Mouse (Mus musculus) ES-E14 (cell line): ENCODE measurements around the gene P3h2. TPM values are rescaled to one million over a fixed set of nuclear protein-coding genes. Genes with fewer than 3 reads are reported as not detected.

ENCODE experiments used
- DNase-seq: peaks from one replicate; pipeline ENCODE4 v3.0.0-alpha.2; 2013; ENCODE audit warnings: low read depth, low spot score
- H3K27ac ChIP-seq: 2 replicates; pipeline ENCODE4 v1.5.1; 2012; ENCODE audit warnings: low read depth, mild to moderate bottlenecking, low read length, moderate library complexity, mixed read lengths; ENCODE audit not compliant: poor library complexity, insufficient read depth, severe bottlenecking
- H3K36me3 ChIP-seq: 2 replicates; pipeline ENCODE4 v1.6.1; 2012; ENCODE audit warnings: mild to moderate bottlenecking, low read length, moderate library complexity, mixed read lengths; ENCODE audit not compliant: control insufficient read depth, poor library complexity, insufficient read depth, severe bottlenecking
- H3K4me1 ChIP-seq, 2 experiments: fragments of 150-350 bp in 1 of 2; sonication (generic) in 1 of 2; 2 replicates each; pipeline ENCODE4 v1.6.1; 2012; ENCODE audit warnings: low read length in 2 of 2, mild to moderate bottlenecking in 1 of 2, mixed read lengths in 1 of 2; ENCODE audit not compliant: control insufficient read depth in 2 of 2, insufficient read depth in 2 of 2, poor library complexity in 1 of 2
- H3K4me3 ChIP-seq, 2 experiments: fragments of 150-350 bp in 1 of 2; sonication (generic) in 1 of 2; 2 replicates each; pipeline ENCODE4 v1.5.1; 2012; ENCODE audit warnings: low read length in 2 of 2, low read depth in 1 of 2, mild to moderate bottlenecking in 1 of 2, mixed read lengths in 1 of 2; ENCODE audit not compliant: insufficient read depth in 1 of 2, poor library complexity in 1 of 2, severe bottlenecking in 1 of 2
- H3K9ac ChIP-seq: 2 replicates; pipeline ENCODE4 v1.6.1; 2012; ENCODE audit warnings: low read depth, mild to moderate bottlenecking, low read length, mixed read lengths; ENCODE audit not compliant: poor library complexity, insufficient read depth, severe bottlenecking
- H3K9me3 ChIP-seq: fragments of 150-350 bp; sonication (generic); 2 replicates; pipeline ENCODE4 v1.6.1; 2012; ENCODE audit warnings: low read depth, mild to moderate bottlenecking, low read length; ENCODE audit not compliant: control insufficient read depth, insufficient read depth
- CHD2 ChIP-seq: IDR thresholded peaks from 2 replicates; pipeline ENCODE4 v1.6.1; 2014; ENCODE audit warnings: mild to moderate bottlenecking, low read depth, low read length, inconsistent platforms
- HCFC1 ChIP-seq: IDR thresholded peaks from 2 replicates; pipeline ENCODE4 v1.6.1; 2012; ENCODE audit warnings: low read length, inconsistent platforms, borderline replicate concordance; ENCODE audit not compliant: insufficient read depth
- MAFK ChIP-seq: IDR thresholded peaks from 2 replicates; pipeline ENCODE4 v1.6.1; 2014; ENCODE audit warnings: mild to moderate bottlenecking, low read depth, low read length, inconsistent platforms; ENCODE audit not compliant: insufficient read depth
- ZC3H11A ChIP-seq: IDR thresholded peaks from 2 replicates; pipeline ENCODE4 v1.6.1; 2012; ENCODE audit warnings: low read depth, mild to moderate bottlenecking, inconsistent platforms, low read length, borderline replicate concordance
- ZNF384 ChIP-seq: IDR thresholded peaks from 2 replicates; pipeline ENCODE4 v1.6.1; 2012; ENCODE audit warnings: low read depth, low read length, inconsistent platforms
- in situ Hi-C, 2 experiments: fragments of 600-800 bp; cut with MboI; formaldehyde crosslinking; loops; one replicate each; pipeline ENCODE4 v1.15.1; 2025; ENCODE audit warnings: low sequenced_read_pairs in 2 of 2, inconsistent platforms in 1 of 2; ENCODE audit not compliant: unreplicated experiment in 2 of 2
- total RNA-seq: library from RNA; depleted of rRNA; stranded (reverse); fragments of 300-350 nt; gene quantifications from 2 replicates; pipeline ENCODE4 v1.2.3, GENCODE M21; 2012

Gene P3h2
- total RNA-seq, 1 experiment, result 2.4 TPM

DNA sequence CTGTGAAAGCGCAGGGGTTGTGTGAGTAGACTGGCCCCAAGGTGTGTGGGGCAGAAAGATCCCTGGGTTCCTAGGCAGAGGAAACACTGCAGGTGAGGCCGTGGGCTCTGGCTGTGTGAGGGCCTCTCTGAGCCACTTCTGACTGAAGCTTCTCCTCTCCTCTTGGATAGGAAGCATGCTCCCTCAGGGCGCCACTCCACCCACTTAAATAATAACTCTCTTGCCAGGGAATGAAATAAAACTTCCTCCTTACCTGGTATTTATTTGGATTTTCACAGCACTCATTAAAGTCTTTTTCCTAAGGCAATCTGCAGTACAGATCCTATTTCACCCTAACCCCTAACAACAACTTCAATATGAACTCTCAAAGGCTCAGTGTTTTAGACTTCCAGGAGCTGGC, 151.0 kb downstream of the P3h2 start:
- Histone ChIP-seq H3K36me3 (no peaks in the 10 kb centered on the region), H3K9ac (no peak overlapping the region), H3K9me3 (no peaks in the 10 kb centered on the region), H3K4me1 (no peaks in the 10 kb centered on the region), H3K27ac (no peak overlapping the region), H3K4me3 (no peak overlapping the region)
- DNase-seq, result no peak
- TF ChIP-seq MAFK, result no peak
- no peak for TF ChIP-seq HCFC1
- no peak for TF ChIP-seq ZNF384
- no peak for TF ChIP-seq CHD2
- TF ChIP-seq ZC3H11A, result no peak
- in situ Hi-C loops, result no loop called here

GRCm38 (mm10) chr16:25953359-25953758, 152.2 kb downstream of the P3h2 start:
- in situ Hi-C loops, result no loop called here
- H3K9me3 ChIP-seq, result no peaks in the 10 kb centered on the region
- no peak overlapping the region for H3K27ac ChIP-seq
- DNase-seq, result no peak
- H3K9ac ChIP-seq, result no peak overlapping the region
- no peak overlapping the region for H3K4me3 ChIP-seq
- TF ChIP-seq HCFC1 (no peak), ZNF384 (no peak), MAFK (no peak), ZC3H11A (no peak), CHD2 (no peak)
- H3K4me1 ChIP-seq, result no peaks in the 10 kb centered on the region
- no peaks in the 10 kb centered on the region for H3K36me3 ChIP-seq

- TF ChIP-seq ZC3H11A, result no peak
- TF ChIP-seq HCFC1, result no peak
- no peaks in the 10 kb centered on the region for H3K4me1 ChIP-seq
- H3K9me3 ChIP-seq, result no peaks in the 10 kb centered on the region
- H3K27ac ChIP-seq, result no peak overlapping the region
- in situ Hi-C loops, result no loop called here
- no peak overlapping the region for H3K4me3 ChIP-seq
- no peak for DNase-seq
- H3K9ac ChIP-seq, result no peak overlapping the region
- no peaks in the 10 kb centered on the region for H3K36me3 ChIP-seq
Observed at GRCm38 (mm10) chr16:25952005-25952404, 153.6 kb downstream of the P3h2 start.

DNA sequence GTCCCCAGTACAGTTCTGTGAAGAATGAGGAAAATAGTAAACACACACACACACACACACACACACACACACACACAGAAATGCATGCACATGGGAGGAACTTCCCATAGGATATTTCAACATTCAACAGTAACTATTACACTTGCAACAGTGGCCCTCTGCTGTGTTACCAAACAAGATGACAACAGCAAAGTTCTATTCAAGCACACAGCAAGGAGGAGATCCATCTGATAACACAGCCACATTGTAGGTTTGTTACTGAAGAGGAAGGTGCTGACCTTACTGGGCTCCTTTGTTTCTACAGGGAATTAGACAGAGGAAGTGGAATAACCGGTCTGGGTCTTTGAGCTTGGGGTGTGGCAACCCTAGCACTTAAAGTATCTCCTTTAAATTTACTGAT, 157.5 kb downstream of the P3h2 start:
- H3K9ac ChIP-seq, result no peak overlapping the region
- DNase-seq, result no peak
- H3K9me3 ChIP-seq, result no peaks in the 10 kb centered on the region
- no peak overlapping the region for H3K27ac ChIP-seq
- no peak overlapping the region for H3K4me3 ChIP-seq
- in situ Hi-C loops, result no loop called here
- no peaks in the 10 kb centered on the region for H3K4me1 ChIP-seq
- TF ChIP-seq CHD2 (no peak), ZC3H11A (no peak), HCFC1 (no peak), ZNF384 (no peak), MAFK (no peak)
- H3K36me3 ChIP-seq, result no peaks in the 10 kb centered on the region

- Histone ChIP-seq H3K9ac (no peak overlapping the region), H3K36me3 (no peaks in the 10 kb centered on the region), H3K4me1 (no peaks in the 10 kb centered on the region), H3K4me3 (no peak overlapping the region), H3K27ac (no peak overlapping the region), H3K9me3 (no peaks in the 10 kb centered on the region)
- TF ChIP-seq ZNF384 (no peak), MAFK (no peak)
- DNase-seq, result no peak
- in situ Hi-C loops, result no loop called here
Observed at GRCm38 (mm10) chr16:25945151-25945955, 160.2 kb downstream of the P3h2 start.
